Mouse (Mus musculus) liver, embryonic 13.5 days (tissue): Measurements from ENCODE around the gene Ppara. TPM values are rescaled to one million over a fixed set of nuclear protein-coding genes. Genes with fewer than 3 reads are reported as not detected.
A peak's percentile ranks its signal among the peaks of the same experiment; 100 is the strongest.

Experiments used
- ATAC-seq: fragments of 200-750 bp; cut with Nextera tagmentation; 2 replicates; pipeline ENCODE4 v1.8.0; 2017; ENCODE audit warnings: low read depth, mild to moderate bottlenecking, moderate number of reproducible peaks, moderate library complexity
- DNase-seq: peaks from one replicate; pipeline ENCODE4 v3.0.0; 2022
- H3K27ac ChIP-seq: fragments of 300-500 bp; sonication (generic); 2 replicates; pipeline ENCODE4 v1.5.1; 2015; ENCODE audit warnings: moderate library complexity, mild to moderate bottlenecking, inconsistent platforms
- H3K27me3 ChIP-seq: fragments of 300-500 bp; sonication (generic); 2 replicates; pipeline ENCODE4 v1.6.1; 2015; ENCODE audit warnings: mild to moderate bottlenecking, inconsistent platforms
- H3K36me3 ChIP-seq: fragments of 300-500 bp; sonication (generic); 2 replicates; pipeline ENCODE4 v1.6.1; 2015; ENCODE audit warnings: mild to moderate bottlenecking, inconsistent platforms
- H3K4me1 ChIP-seq: fragments of 300-500 bp; sonication (generic); replicated peaks from 2 replicates; pipeline ENCODE4 v1.6.1; 2015; ENCODE audit warnings: inconsistent platforms
- H3K4me2 ChIP-seq: fragments of 300-500 bp; sonication (generic); 2 replicates; pipeline ENCODE4 v1.6.1; 2015; ENCODE audit warnings: inconsistent platforms, mild to moderate bottlenecking, moderate library complexity
- H3K4me3 ChIP-seq: fragments of 300-500 bp; sonication (generic); replicated peaks from 2 replicates; pipeline ENCODE4 v1.5.1; 2015; ENCODE audit warnings: mild to moderate bottlenecking, inconsistent platforms
- H3K9ac ChIP-seq: fragments of 300-500 bp; sonication (generic); 2 replicates; pipeline ENCODE4 v1.6.1; 2015; ENCODE audit warnings: mild to moderate bottlenecking, inconsistent platforms
- H3K9me3 ChIP-seq: fragments of 300-500 bp; sonication (generic); replicated peaks from 2 replicates; pipeline ENCODE4 v1.6.1; 2016; ENCODE audit warnings: inconsistent platforms
- WGBS: fragments of 180-500 bp; shearing (Covaris S2); methylation state at CpG from one replicate; pipeline ENCODE4 v1.1.7; 2015; ENCODE audit not compliant: insufficient replicate concordance; 5-methylcytosine and 5-hydroxymethylcytosine counted together
- polyA plus RNA-seq: library from polyadenylated mRNA; unstranded; fragments of >200 nt; fragmentation: Nextera tagmentation; extraction: Ambion mirVana; gene quantifications from 2 replicates; pipeline ENCODE4 v1.2.1, GENCODE M21; 2015

Ppara gene
- polyA plus RNA-seq, 1 experiment from 2014 or later = 7.5 TPM

DNA sequence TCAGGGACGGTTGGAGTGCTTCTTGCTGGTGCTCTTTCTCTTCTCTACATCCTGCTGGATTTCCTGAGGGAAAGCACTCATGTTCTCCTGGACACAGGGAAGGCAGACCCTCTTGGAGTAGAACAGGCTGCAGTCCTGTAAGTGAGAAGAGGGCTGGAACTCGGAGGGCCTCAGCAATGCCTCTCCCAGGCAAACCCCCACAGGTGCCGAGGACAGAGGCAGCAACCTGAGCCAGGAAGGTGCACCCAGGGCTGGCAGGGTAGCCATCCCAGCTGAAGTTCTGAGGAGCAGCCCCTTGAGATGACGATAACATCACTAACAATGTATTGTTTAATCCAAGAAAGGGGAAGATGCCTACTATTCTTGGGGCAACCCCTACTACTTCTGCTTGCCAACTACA, 72.6 kb downstream of the Ppara start:
- 73% methylated on average over 4 of the region's 4 CpGs for WGBS
- no peak overlapping the region for H3K4me3 ChIP-seq
- no peaks in the 10 kb centered on the region for H3K36me3 ChIP-seq
- H3K27ac ChIP-seq = no peak overlapping the region
- ATAC-seq (no peak), DNase-seq (no peak)
- peaks cover 31% of the 10 kb centered on the region for H3K4me1 ChIP-seq
- no peaks in the 10 kb centered on the region for H3K27me3 ChIP-seq
- H3K9ac ChIP-seq = no peak overlapping the region
- no peak overlapping the region for H3K4me2 ChIP-seq
- no peaks in the 10 kb centered on the region for H3K9me3 ChIP-seq

DNA sequence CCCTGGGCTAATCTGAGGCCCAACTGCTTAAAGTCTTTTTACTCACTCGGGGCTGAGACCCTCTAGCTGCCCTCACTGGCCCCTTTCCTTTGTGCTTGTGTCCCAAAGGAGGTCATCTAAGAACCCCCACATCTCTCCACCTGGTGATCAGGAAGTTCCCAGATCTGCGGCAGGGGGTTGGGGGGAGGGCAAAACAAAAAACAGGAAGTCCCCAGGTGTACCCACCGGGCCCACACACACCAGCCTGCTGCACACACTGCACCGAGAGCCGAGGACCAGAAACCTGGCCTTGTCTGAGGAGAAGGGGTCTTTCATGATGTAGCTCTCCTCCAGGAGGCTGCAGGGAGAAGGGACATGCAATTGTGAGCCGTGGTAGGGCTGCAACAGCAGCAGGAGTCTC, 73.2 kb downstream of the Ppara start:
- DNase-seq (no peak), ATAC-seq (no peak)
- H3K4me2 ChIP-seq = no peak overlapping the region
- H3K9ac ChIP-seq = no peak overlapping the region
- H3K36me3 ChIP-seq = no peaks in the 10 kb centered on the region
- H3K4me1 ChIP-seq = peaks cover 35% of the 10 kb centered on the region
- 72% methylated on average over 6 of the region's 6 CpGs for WGBS
- no peaks in the 10 kb centered on the region for H3K27me3 ChIP-seq
- H3K9me3 ChIP-seq = no peaks in the 10 kb centered on the region
- no peak overlapping the region for H3K27ac ChIP-seq
- H3K4me3 ChIP-seq = no peak overlapping the region

DNA sequence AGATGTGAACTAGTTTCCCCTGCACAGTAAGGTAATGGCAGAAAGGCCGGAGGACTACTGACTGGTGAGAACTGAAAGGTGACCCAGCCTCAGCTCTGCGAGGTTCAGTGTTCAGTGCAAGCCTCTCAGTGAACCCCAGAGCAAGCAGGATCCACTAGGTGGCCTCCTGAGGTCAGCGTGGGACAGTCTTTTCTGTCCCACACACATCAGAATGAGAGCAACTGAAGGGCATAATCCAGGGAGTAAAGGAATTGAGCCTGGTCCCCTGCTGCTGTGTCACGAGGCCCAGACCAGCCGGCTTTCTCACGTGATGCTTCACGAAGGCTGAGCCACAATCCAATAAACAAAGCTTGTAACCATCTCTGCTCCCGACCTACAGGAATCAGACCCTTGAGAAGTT, 73.7 kb downstream of the Ppara start:
- no peak overlapping the region for H3K4me2 ChIP-seq
- DNase-seq = no peak
- H3K9ac ChIP-seq = no peak overlapping the region
- no peak for ATAC-seq
- no peaks in the 10 kb centered on the region for H3K27me3 ChIP-seq
- H3K4me3 ChIP-seq = no peak overlapping the region
- 75% methylated on average over 8 of the region's 8 CpGs for WGBS
- no peaks in the 10 kb centered on the region for H3K9me3 ChIP-seq
- peaks cover 39% of the 10 kb centered on the region for H3K4me1 ChIP-seq
- H3K27ac ChIP-seq = no peak overlapping the region
- H3K36me3 ChIP-seq = no peaks in the 10 kb centered on the region

DNA sequence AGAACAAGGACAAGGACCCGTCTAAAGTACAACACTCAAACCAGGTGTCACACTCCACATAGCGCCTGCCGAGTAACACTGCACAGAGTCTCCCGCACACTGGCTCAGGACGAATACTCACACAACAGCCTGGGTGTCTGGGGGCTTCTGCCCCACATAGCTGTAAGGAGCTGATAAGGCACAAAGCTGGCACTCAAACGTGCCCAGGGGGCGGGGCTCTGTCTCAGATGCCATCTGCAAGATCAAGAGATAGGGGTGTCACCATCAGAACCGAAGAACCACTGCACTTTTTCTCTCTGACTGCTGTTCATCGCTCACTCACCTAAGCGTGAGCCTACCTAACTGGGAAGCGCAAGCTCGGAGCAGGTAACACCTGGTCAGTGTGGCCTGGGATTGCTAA, 74.3 kb downstream of the Ppara start:
- WGBS = 65% methylated on average over 12 of the region's 12 CpGs
- ATAC-seq (no peak), DNase-seq (no peak)
- Histone ChIP-seq H3K9ac (no peak overlapping the region), H3K27me3 (no peaks in the 10 kb centered on the region), H3K4me2 (no peak overlapping the region), H3K4me1 (peaks cover 45% of the 10 kb centered on the region), H3K36me3 (no peaks in the 10 kb centered on the region), H3K9me3 (no peaks in the 10 kb centered on the region), H3K27ac (no peak overlapping the region), H3K4me3 (no peak overlapping the region)

DNA sequence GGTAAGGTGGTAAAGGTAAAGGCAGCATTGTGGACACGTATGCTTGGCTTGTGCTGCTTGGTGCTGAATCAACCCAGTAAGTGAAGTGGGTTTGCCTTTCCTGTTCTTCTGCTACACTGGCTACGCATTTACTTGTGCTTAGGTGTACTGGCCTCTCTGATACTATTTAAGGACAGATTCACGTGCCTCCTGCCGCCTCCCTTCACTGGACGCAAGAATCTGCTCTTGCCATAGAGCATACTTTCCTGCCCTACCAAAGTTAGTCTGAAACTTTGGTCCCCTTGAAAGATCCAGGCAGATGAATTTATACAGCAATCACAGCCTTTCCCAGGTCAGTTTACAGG, 75.7 kb downstream of the Ppara start:
- H3K4me1 ChIP-seq = peaks cover 45% of the 10 kb centered on the region
- 67% methylated on average over 5 of the region's 5 CpGs for WGBS
- H3K27ac ChIP-seq = peak overlapping the region; percentile 86

DNA sequence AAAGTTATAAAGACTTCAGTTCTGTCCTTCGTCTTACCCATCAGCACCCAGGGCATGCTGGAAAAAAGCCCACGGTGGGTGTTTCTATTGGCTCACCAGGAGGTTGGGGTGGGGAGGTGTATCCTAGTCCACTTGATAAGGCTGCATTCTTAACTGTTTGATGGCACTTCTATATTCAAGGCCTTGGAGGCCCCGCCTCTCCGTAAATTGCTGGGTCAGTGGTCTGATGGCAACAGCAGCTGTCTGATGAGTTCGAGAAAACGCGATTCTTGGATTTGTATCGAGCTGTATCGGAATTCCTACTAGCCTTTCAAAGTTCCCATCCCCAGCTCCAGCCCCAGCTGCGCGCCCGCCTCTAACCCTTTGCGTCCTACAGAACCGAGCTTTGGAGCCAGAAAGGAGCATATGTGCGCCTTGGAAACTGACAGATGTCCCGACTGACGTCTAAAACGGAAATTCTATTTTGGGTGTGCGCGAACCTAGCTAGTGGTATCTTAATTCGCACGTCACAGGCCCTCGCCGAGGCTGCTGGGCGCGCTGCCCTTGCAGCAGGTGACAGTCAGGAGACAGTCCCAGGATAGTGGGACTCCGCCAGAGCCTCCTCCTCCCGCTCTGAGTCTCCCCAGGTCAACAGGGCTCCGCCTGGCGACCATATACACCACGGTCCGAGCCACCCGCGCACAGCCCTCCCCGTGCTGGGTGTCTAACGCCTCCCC, 76.2 kb downstream of the Ppara start:
- Histone ChIP-seq H3K36me3 (no peaks in the 10 kb centered on the region), H3K9me3 (no peaks in the 10 kb centered on the region; the same call in 1 of the 2 replicates), H3K4me2 (peak overlapping the region; percentile 74), H3K4me3 (peak overlapping the region; percentile 79), H3K27ac (peak overlapping the region; percentile 86), H3K27me3 (no peaks in the 10 kb centered on the region), H3K4me1 (peaks cover 45% of the 10 kb centered on the region), H3K9ac (peak overlapping the region; percentile 85)
- peak; percentile 41 for DNase-seq
- ATAC-seq = peak; percentile 87
- 2% methylated on average over 36 of the region's 36 CpGs for WGBS

More for the DNA sequence above, 75.7 kb downstream of the Ppara start:
- peak overlapping the region; percentile 85 for H3K9ac ChIP-seq
- H3K27me3 ChIP-seq = no peaks in the 10 kb centered on the region
- no peak for ATAC-seq
- no peaks in the 10 kb centered on the region; the same call in 1 of the 2 replicates for H3K9me3 ChIP-seq
- H3K36me3 ChIP-seq = no peaks in the 10 kb centered on the region
- H3K4me2 ChIP-seq = peak overlapping the region; percentile 74
- DNase-seq = no peak
- peak overlapping the region; percentile 79 for H3K4me3 ChIP-seq

DNA sequence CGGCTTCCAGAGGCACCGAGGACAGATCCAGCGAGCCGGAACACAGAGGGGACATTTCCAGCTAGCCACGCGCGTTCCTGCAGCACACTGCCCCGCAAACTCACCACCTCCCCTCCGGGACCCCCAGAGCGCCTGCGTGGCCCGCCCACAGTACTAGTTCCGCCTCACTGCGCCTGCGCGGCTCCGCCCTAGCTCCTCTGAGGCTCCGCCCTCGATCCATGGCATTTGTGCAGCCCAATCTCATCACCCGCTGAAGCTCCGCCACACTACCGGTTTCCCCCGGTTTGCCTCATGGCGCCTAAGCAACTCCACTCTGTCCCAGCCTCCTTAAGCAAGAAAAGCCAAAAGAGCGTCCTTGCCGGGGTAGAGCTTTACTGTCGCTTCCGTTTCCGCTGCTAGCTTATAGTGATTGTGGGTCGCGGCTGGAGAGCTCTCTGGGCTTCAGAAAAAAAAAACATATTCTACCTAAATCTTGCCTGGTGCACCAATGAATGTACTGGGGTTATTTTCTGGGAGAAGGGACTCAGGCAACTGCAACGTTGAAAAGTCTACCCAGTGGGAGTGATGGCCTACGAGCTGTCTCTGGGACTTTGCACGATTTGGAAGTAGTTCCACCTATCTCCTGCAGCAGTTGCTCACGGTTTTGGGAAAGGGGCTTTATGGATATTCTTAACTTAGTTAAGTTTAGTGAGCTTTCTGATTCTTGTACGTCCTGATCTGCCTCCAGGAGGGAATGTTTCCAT, 76.9 kb downstream of the Ppara start, which contains the start of gene Cdpf1:
Cdpf1 (minus strand) TSS at position 163 of the 743 bp plus-strand sequence.
- WGBS = 3% methylated on average over 34 of the region's 36 CpGs
- H3K9me3 ChIP-seq = peaks cover 3% of the 10 kb centered on the region; the same call in 1 of the 2 replicates
- H3K4me3 ChIP-seq = peak within 1 kb of the TSS; percentile 79
- peak within 1 kb of the TSS; percentile 86 for H3K27ac ChIP-seq
- peak; percentile 90 for ATAC-seq
- peak within 1 kb of the TSS; percentile 74 for H3K4me2 ChIP-seq
- H3K36me3 ChIP-seq = no peaks in the 10 kb centered on the region
- DNase-seq = peak; percentile 98
- peak within 1 kb of the TSS; percentile 85 for H3K9ac ChIP-seq
- no peaks in the 10 kb centered on the region for H3K27me3 ChIP-seq
- peaks cover 45% of the 10 kb centered on the region for H3K4me1 ChIP-seq

DNA sequence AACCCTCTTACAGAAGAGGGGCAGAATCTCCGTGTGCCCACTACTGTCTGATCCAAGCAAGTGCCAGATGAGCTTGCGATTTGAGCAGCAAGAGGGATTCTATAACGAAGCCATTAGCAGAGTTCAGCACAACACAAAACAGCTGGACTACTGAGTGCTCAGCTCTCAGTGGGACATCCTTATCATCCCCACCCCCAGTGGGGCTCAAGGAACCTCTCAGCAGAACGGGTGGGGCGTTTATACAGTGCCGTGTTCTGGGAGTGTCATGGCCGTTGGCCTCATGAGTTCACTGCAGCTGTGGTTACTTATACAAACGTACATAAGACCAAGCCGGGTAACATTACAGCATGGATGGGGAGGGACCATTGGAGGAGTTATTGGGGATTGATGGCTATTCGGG, 78.6 kb downstream of the Ppara start:
- ATAC-seq = peak; percentile 33; the same call in 1 of the 2 replicates
- H3K4me2 ChIP-seq = peak overlapping the region; percentile 20; the same call in 1 of the 2 replicates
- no peaks in the 10 kb centered on the region for H3K36me3 ChIP-seq
- no peaks in the 10 kb centered on the region for H3K27me3 ChIP-seq
- no peak for DNase-seq
- no peak overlapping the region for H3K4me3 ChIP-seq
- no peak overlapping the region for H3K9ac ChIP-seq
- peaks cover 43% of the 10 kb centered on the region for H3K4me1 ChIP-seq
- 0 out of 2 replicates have a peak overlapping the region, but pooled peaks have one; percentile 9 for H3K27ac ChIP-seq
- 42% methylated on average over 10 of the region's 10 CpGs for WGBS
- H3K9me3 ChIP-seq = peaks cover 15% of the 10 kb centered on the region

DNA sequence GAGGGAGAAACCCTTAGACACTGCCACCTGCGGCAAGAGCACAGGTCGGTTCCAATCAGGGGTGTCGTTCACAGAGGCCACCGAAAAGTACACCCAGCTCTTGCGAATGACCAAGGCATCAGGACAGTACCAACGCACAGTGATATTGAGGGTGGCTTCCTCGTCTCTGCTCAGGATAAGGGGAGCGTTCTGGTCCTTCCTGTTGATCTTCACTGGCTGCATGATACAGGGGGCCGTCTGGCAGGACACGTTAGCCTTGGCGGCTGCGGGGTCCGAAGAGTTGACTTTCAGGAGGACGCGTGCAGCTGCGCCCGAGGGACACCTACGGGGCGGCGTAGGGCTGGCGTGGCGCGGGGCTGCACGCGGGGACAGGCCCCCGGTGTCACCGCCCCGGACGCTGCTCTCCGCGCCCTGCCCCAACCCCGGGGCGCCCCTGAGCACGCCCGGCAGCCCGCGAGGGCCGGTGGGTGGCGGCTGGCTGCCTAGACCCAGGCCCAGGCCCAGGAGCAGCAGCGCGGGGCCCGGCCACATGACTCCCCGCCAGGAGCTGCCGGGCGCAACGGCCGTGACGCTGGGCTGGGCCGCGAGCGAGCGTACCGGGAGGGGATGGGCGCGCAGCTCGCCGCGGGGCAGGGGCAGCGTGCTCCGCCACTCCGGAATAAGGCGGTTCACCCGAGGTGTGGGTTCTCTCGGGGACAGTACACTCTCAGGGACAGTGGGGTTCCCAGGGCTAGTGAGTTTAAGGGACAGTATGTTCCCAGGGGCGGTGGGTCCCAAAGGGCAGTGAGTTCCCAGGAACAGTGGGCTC, 86.6 kb downstream of the Ppara start, which contains the start of gene Pkdrej:
Pkdrej (minus strand) TSS at position 532 of the 808 bp plus-strand sequence.
- H3K27ac ChIP-seq = no peak within 1 kb of the TSS
- 1% methylated on average over 65 of the region's 65 CpGs for WGBS

DNA sequence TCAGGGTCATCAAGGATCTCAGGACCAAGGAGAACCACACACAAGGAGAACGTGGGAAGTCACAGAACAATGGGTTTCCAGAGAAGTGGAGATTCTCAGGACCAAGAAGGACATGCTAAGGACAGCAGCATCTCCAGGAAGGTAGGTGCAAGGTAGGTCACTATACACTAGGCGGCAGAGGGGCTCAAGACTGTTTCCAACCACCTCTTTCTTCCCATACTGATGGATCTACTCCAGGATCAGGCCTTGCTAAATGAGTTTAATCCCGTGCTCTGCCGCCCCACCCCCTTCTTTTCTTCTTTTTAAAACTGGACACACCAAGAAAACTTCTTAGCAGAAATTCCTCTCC, 87.2 kb downstream of the Ppara start:
- H3K9ac ChIP-seq = peak overlapping the region; percentile 67
- no peak overlapping the region for H3K27ac ChIP-seq
- no peak for ATAC-seq
- H3K4me3 ChIP-seq = peak overlapping the region; percentile 57
- H3K27me3 ChIP-seq = peaks cover 38% of the 10 kb centered on the region
- peak overlapping the region; percentile 75 for H3K4me2 ChIP-seq
- peaks cover 21% of the 10 kb centered on the region for H3K9me3 ChIP-seq
- peaks cover 24% of the 10 kb centered on the region for H3K4me1 ChIP-seq
- no peak for DNase-seq
- WGBS = 24% methylated on average over 4 of the region's 4 CpGs
- no peaks in the 10 kb centered on the region for H3K36me3 ChIP-seq

More for the DNA sequence above, 86.6 kb downstream of the Ppara start, which contains the start of gene Pkdrej:
- Histone ChIP-seq H3K9me3 (peaks cover 27% of the 10 kb centered on the region), H3K4me3 (peak within 1 kb of the TSS; percentile 57), H3K36me3 (no peaks in the 10 kb centered on the region), H3K9ac (peak within 1 kb of the TSS; percentile 67), H3K4me2 (peak within 1 kb of the TSS; percentile 75), H3K27me3 (peaks cover 38% of the 10 kb centered on the region), H3K4me1 (peaks cover 19% of the 10 kb centered on the region)
- peak; percentile 75 for ATAC-seq
- no peak for DNase-seq

DNA sequence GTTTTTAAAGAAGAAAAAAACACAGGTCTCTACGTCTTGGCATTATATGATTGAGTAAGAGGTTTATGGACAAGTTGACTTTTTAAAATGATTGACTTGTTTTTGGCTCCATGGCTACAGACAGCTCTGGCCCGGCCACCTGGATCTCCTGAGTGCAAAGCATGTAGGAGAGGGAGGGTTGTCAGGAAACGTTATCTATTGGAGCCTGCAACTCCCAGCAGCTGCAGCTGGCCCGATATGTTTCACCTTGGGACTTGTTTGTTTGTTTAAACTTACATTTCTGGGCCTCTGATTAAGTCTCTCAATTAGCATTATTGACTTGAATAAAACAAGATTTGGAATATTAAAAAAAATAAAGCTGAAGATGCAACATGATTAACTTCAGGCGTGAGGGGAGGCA, 91.9 kb downstream of the Ppara start:
- H3K27me3 ChIP-seq = peaks cover 15% of the 10 kb centered on the region
- peak; percentile 89 for ATAC-seq
- H3K4me1 ChIP-seq = peaks cover 37% of the 10 kb centered on the region
- H3K9me3 ChIP-seq = no peaks in the 10 kb centered on the region
- H3K4me2 ChIP-seq = peak overlapping the region; percentile 29
- H3K9ac ChIP-seq = no peak overlapping the region
- H3K4me3 ChIP-seq = no peak overlapping the region
- DNase-seq = peak; percentile 52
- H3K27ac ChIP-seq = peak overlapping the region; percentile 60
- WGBS = 33% methylated on average over 5 of the region's 5 CpGs
- H3K36me3 ChIP-seq = no peaks in the 10 kb centered on the region
